Mouse (Mus musculus) cortical plate, adult 2 months (tissue): Measurements from ENCODE around the gene Prpf8. TPM values are rescaled to one million over a fixed set of nuclear protein-coding genes. Genes with fewer than 3 reads are reported as not detected.

Experiments used
- H3K27ac ChIP-seq: fragments of 200-500 bp; 2 replicates; pipeline ENCODE4 v1.5.1; 2012; ENCODE audit warnings: low read length, control low read depth, inconsistent platforms; ENCODE audit not compliant: insufficient read depth
- H3K4me1 ChIP-seq: fragments of 200-500 bp; 2 replicates; pipeline ENCODE4 v1.6.1; 2011; ENCODE audit warnings: low read length; ENCODE audit not compliant: control insufficient read depth, insufficient read depth
- H3K4me3 ChIP-seq: fragments of 200-500 bp; 2 replicates; pipeline ENCODE4 v1.5.1; 2011; ENCODE audit warnings: mild to moderate bottlenecking, low read length, control low read depth; ENCODE audit not compliant: insufficient read depth
- CTCF ChIP-seq: fragments of 200-500 bp; IDR thresholded peaks from 2 replicates; pipeline ENCODE4 v1.5.1; 2011; ENCODE audit warnings: mild to moderate bottlenecking, control low read depth, low read length; ENCODE audit not compliant: insufficient read depth; ENCODE audit errors: extremely low read depth
- POLR2A ChIP-seq: fragments of 200-500 bp; IDR thresholded peaks from 2 replicates; pipeline ENCODE4 v1.6.1; 2011; ENCODE audit warnings: mild to moderate bottlenecking, low read length, control low read depth; ENCODE audit not compliant: insufficient read depth; ENCODE audit errors: extremely low read depth
- polyA plus RNA-seq: library from polyadenylated mRNA; depleted of rRNA; stranded (reverse); fragments of >200 nt; gene quantifications from 2 replicates; pipeline ENCODE4 v1.2.3, GENCODE M21; 2012; rRNA removed

Prpf8 gene
- 88.8 and 89.2 TPM in 2 replicates for polyA plus RNA-seq

GRCm38 (mm10) chr11:75486601-75487285 is at the start of gene Prpf8:
Gene Prpf8, plus strand, starts transcription at chr11:75486816.
- peak within 1 kb of the TSS; percentile 50 for H3K4me3 ChIP-seq

GRCm38 (mm10) chr11:75438194-75438593 is 48.4 kb upstream of the Prpf8 start:
- no peak for TF ChIP-seq POLR2A
- no peak overlapping the region for H3K4me3 ChIP-seq
- H3K4me1 ChIP-seq = no peaks in the 10 kb centered on the region
- H3K27ac ChIP-seq = no peak overlapping the region

More at GRCm38 (mm10) chr11:75486601-75487285, at the start of gene Prpf8:
- no peak within 1 kb of the TSS for H3K27ac ChIP-seq
- TF ChIP-seq POLR2A (peak; percentile 90), CTCF (no peak)
- H3K4me1 ChIP-seq = peaks cover 5% of the 10 kb centered on the region

DNA sequence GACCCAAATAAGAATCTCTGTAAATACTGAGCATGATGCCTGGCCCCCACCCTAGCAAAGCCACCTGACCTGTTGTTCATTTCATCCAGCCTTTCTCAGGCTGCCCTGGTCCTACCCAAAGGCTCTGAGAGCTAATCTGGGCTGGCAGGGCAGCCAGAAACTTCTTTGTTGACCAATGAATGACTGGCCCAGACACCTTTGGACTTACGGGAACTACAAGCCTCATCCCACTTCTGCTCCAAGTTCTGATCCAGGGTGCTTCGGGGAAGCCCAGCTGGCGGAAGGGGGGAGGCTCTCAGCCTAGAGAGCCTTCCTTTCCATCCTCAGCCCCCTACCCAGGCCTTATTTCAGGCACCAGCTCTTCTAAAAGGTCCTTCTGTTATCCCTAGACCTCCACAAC is 47.8 kb upstream of the Prpf8 start:
- Histone ChIP-seq H3K4me1 (no peaks in the 10 kb centered on the region), H3K4me3 (no peak overlapping the region), H3K27ac (no peak overlapping the region)
- no peak for TF ChIP-seq POLR2A
- TF ChIP-seq CTCF = no peak

GRCm38 (mm10) chr11:75439363-75439762 is 47.3 kb upstream of the Prpf8 start, which contains the start of gene Serpinf2:
Gene Serpinf2, minus strand, starts transcription at chr11:75439591.
- H3K27ac ChIP-seq = no peak within 1 kb of the TSS
- TF ChIP-seq CTCF (no peak), POLR2A (no peak)
- H3K4me1 ChIP-seq = no peaks in the 10 kb centered on the region
- no peak within 1 kb of the TSS for H3K4me3 ChIP-seq

GRCm38 (mm10) chr11:75439951-75440350 is 46.7 kb upstream of the Prpf8 start:
- TF ChIP-seq POLR2A (no peak), CTCF (no peak)
- Histone ChIP-seq H3K27ac (no peak overlapping the region), H3K4me1 (no peaks in the 10 kb centered on the region), H3K4me3 (no peak overlapping the region)

GRCm38 (mm10) chr11:75441034-75441433 is 45.6 kb upstream of the Prpf8 start:
- H3K27ac ChIP-seq = no peak overlapping the region
- TF ChIP-seq POLR2A (no peak), CTCF (no peak)

DNA sequence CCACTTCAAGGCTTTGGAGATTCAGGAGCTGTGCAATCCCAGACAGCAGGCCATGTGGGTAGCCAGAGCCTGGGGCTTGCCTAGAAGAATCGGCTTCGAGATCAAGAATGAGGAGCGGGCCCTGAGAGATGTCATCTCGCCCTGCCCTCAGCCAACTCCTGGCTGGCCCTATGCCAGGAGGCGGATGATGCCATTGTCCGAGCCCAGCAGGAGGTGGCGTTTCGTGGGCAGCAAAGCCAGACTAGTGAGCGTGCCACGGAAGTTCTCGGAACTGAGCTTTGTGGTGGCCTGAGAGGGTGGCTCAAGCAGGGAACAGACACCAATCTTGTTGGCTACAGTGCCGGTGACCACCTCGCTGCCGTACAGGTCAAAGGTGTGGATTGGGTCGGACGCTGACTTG is 45.0 kb upstream of the Prpf8 start:
- H3K4me1 ChIP-seq = no peaks in the 10 kb centered on the region
- H3K27ac ChIP-seq = no peak overlapping the region

More at GRCm38 (mm10) chr11:75441034-75441433, 45.6 kb upstream of the Prpf8 start:
- H3K4me1 ChIP-seq = no peaks in the 10 kb centered on the region
- H3K4me3 ChIP-seq = no peak overlapping the region

GRCm38 (mm10) chr11:75443711-75444110 is 42.9 kb upstream of the Prpf8 start:
- H3K4me3 ChIP-seq = no peak overlapping the region
- TF ChIP-seq POLR2A (no peak), CTCF (no peak)
- H3K27ac ChIP-seq = no peak overlapping the region
- H3K4me1 ChIP-seq = no peaks in the 10 kb centered on the region

More for the DNA sequence above, 45.0 kb upstream of the Prpf8 start:
- no peak overlapping the region for H3K4me3 ChIP-seq
- no peak for TF ChIP-seq POLR2A
- no peak for TF ChIP-seq CTCF

DNA sequence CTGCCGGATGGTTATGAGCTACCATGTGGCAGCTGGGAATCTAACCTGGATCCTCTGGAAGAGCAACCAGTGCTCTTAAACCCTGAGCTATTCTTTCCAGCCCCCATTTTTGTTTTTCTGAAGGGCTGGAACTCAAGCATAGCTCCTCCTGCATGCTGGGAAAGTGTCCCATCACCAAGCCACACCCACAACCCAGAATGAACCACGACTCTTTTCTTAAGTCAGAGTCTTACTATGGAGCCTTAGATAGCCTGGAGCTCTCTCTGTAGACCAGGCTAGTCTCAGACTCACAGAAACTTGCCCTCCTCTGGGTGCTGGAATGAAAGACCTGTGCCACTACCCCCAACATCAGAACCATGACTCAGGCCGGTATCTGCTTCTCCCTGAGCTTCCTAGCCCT is 38.0 kb upstream of the Prpf8 start:
- Histone ChIP-seq H3K27ac (no peak overlapping the region), H3K4me1 (peaks cover 9% of the 10 kb centered on the region), H3K4me3 (no peak overlapping the region)
- no peak for TF ChIP-seq CTCF
- no peak for TF ChIP-seq POLR2A

DNA sequence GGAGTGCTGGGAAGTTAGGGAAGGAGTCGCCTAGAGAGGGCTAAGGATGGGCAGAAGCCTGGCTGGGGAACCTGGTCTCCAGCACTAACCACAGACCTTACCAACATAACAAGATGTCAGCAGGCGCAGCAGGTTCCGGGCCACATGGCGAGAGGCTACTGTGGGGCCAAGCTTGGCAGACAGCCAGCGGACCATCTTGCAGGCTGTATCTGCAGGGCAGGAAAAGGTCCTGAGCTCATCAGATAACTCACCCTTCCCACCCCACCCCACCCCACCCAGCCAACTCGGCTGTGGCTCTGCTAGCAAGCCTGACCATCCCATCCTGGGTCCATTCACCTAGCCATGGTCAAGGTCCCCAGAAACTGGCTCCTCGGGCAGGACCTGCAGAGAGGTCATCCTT is 36.9 kb upstream of the Prpf8 start:
- Histone ChIP-seq H3K27ac (no peak overlapping the region), H3K4me1 (peaks cover 9% of the 10 kb centered on the region), H3K4me3 (no peak overlapping the region)
- TF ChIP-seq POLR2A (no peak), CTCF (no peak)
